Mouse (Mus musculus) myocyte (in vitro differentiated cells): Measurements from ENCODE around the gene Pds5a. TPM values are rescaled to one million over a fixed set of nuclear protein-coding genes. Genes with fewer than 3 reads are reported as not detected.

Source experiments
- H3K27me3 ChIP-seq: one replicate; pipeline ENCODE4 v1.6.1; 2011; ENCODE audit not compliant: control insufficient read depth, insufficient read depth, insufficient read length
- H3K36me3 ChIP-seq: one replicate; pipeline ENCODE4 v1.6.1; 2011; ENCODE audit not compliant: control insufficient read depth, insufficient read depth
- H3K4me2 ChIP-seq: one replicate; pipeline ENCODE4 v1.6.1; 2011; ENCODE audit warnings: low read depth, control low read depth
- H3K4me3 ChIP-seq: one replicate; pipeline ENCODE4 v1.5.1; 2011; ENCODE audit warnings: mild to moderate bottlenecking, control low read depth, moderate library complexity
- H3K79me2 ChIP-seq: one replicate; pipeline ENCODE4 v1.6.1; 2011; ENCODE audit not compliant: control insufficient read depth, insufficient read depth
- H3ac ChIP-seq: one replicate; pipeline ENCODE4 v1.6.1; 2011; ENCODE audit not compliant: control insufficient read depth, insufficient read length
- CEBPB ChIP-seq: IDR thresholded peaks from 2 replicates; pipeline ENCODE4 v1.6.1; 2011; ENCODE audit warnings: mild to moderate bottlenecking, moderate library complexity; ENCODE audit not compliant: poor library complexity, insufficient read depth, severe bottlenecking
- E2F4 ChIP-seq: IDR thresholded peaks from one replicate; pipeline ENCODE4 v1.6.1; 2011; ENCODE audit warnings: mild to moderate bottlenecking, control low read depth, moderate library complexity; ENCODE audit not compliant: insufficient read depth
- MAX ChIP-seq: IDR thresholded peaks from one replicate; pipeline ENCODE4 v1.6.1; 2011; ENCODE audit warnings: low read depth, mild to moderate bottlenecking, control low read depth
- MYOD1 ChIP-seq, 3 experiments: IDR thresholded peaks; one replicate each; pipeline ENCODE4 v1.6.1; 2011; ENCODE audit warnings: control low read depth in 2 of 3, low read depth in 2 of 3, mild to moderate bottlenecking in 2 of 3, moderate library complexity in 1 of 3; ENCODE audit not compliant: insufficient read length in 2 of 3, control insufficient read depth in 1 of 3
- MYOG ChIP-seq, 3 experiments: IDR thresholded peaks; one replicate each; pipeline ENCODE4 v1.6.1; 2011; ENCODE audit warnings: control low read depth in 2 of 3, low read depth in 2 of 3, mild to moderate bottlenecking in 2 of 3; ENCODE audit not compliant: insufficient read length in 2 of 3, control insufficient read depth in 1 of 3, insufficient read depth in 1 of 3
- POLR2A ChIP-seq: IDR thresholded peaks from one replicate; pipeline ENCODE4 v1.6.1; 2011; ENCODE audit warnings: low read depth, mild to moderate bottlenecking, control low read depth, moderate library complexity; ENCODE audit not compliant: insufficient read length
- SRF ChIP-seq: IDR thresholded peaks from one replicate; pipeline ENCODE4 v1.6.1; 2011; ENCODE audit warnings: low read depth; ENCODE audit not compliant: control insufficient read depth, insufficient read length
- USF1 ChIP-seq: IDR thresholded peaks from one replicate; pipeline ENCODE4 v1.6.1; 2011; ENCODE audit warnings: low read depth, mild to moderate bottlenecking, control low read depth, moderate library complexity
- polyA plus RNA-seq: library from polyadenylated mRNA; unstranded; fragments of >200 nt; fragmentation: generic; extraction: Trizol; gene quantifications from one replicate; pipeline ENCODE4 v1.2.1, GENCODE M21; 2012; ENCODE audit warnings: missing spikeins

Gene Pds5a
- polyA plus RNA-seq, 1 experiment: 17.5 TPM

DNA sequence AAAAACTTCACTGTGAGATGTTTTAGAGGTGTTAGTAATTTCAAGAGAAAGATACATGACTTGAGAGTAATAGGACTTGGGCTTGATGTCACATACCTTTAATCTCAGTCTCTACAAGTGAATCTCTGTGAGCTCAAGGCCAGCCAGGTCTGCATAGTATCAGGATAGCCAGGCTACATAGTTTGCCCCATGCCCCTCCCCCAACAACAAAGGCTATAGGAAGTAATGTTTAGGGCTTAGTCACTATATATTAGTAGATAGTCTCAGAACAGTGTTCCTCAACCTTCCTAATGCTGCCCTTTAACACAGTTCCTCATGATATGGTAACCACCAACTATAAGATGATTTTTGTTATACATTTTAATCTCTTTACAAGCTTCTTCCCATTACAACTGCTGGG, 141.0 kb downstream of the Pds5a start:
- Histone ChIP-seq H3K4me3 (no peak overlapping the region), H3K79me2 (peaks cover 98% of the 10 kb centered on the region), H3K27me3 (no peaks in the 10 kb centered on the region), H3K36me3 (no peaks in the 10 kb centered on the region), H3K4me2 (no peak overlapping the region), H3ac (no peak overlapping the region)
- no peak for TF ChIP-seq E2F4
- TF ChIP-seq MAX: no peak
- no peak for TF ChIP-seq MYOD1 (IDR thresholded peaks at IDR 0.05; ENCODE audit: control insufficient read depth in 1 of 3, insufficient read length in 2 of 3, low read depth in 2 of 3)
- TF ChIP-seq CEBPB: no peak
- no peak for TF ChIP-seq USF1
- no peak for TF ChIP-seq SRF
- no peak for TF ChIP-seq POLR2A
- TF ChIP-seq MYOG (IDR thresholded peaks at IDR 0.05; ENCODE audit: control insufficient read depth in 1 of 3, insufficient read depth in 1 of 3, insufficient read length in 2 of 3, low read depth in 2 of 3): no peak

Other genes starting within 250 kb of the Pds5a start
- gene Gm43552, start 205.4 kb downstream of the Pds5a start, polyA plus RNA-seq: not detected
- gene Smim14, start 161.1 kb downstream of the Pds5a start, polyA plus RNA-seq: 83.3 TPM
- 95.3 TPM for gene Ube2k, start 161.0 kb downstream of the Pds5a start, polyA plus RNA-seq
- 1.9 TPM for gene N4bp2, start 65.2 kb upstream of the Pds5a start, polyA plus RNA-seq
- gene Rhoh, start 162.9 kb upstream of the Pds5a start, polyA plus RNA-seq: 0.28 TPM
- gene Chrna9, start 236.6 kb upstream of the Pds5a start, polyA plus RNA-seq: not detected